Mouse (Mus musculus): ENCODE measurements around the gene Amn. TPM values are rescaled to one million over a fixed set of nuclear protein-coding genes. Genes with fewer than 3 reads are reported as not detected.

Gene Amn
- 0.63 and 0.95 TPM in 2 replicates for polyA plus RNA-seq (2016; fragmentation: Nextera tagmentation; extraction: Ambion mirVana)

GRCm38 (mm10) chr12:111270629-111271277, at the start of gene Amn:
Amn (plus strand) TSS chr12:111271095.
- no peak for ATAC-seq (ENCODE audit: low FRiP score)
- Histone ChIP-seq H3K4me2 (no peak within 1 kb of the TSS), H3K4me3 (replicated peaks) (no peak within 1 kb of the TSS), H3K9ac (no peak within 1 kb of the TSS), H3K4me1 (peaks cover 22% of the 10 kb centered on the region), H3K9me3 (no peaks in the 10 kb centered on the region), H3K27me3 (peaks cover 77% of the 10 kb centered on the region), H3K36me3 (replicated peaks) (no peaks in the 10 kb centered on the region; the same call in 1 of the 2 replicates), H3K27ac (no peak within 1 kb of the TSS)
- 38% methylated on average over 25 of the region's 25 CpGs for WGBS

- peaks cover 31% of the 10 kb centered on the region for H3K36me3 ChIP-seq (replicated peaks)
- no peaks in the 10 kb centered on the region for H3K9me3 ChIP-seq
- H3K27ac ChIP-seq, result no peak overlapping the region
- no peak overlapping the region for H3K4me2 ChIP-seq
- H3K9ac ChIP-seq, result no peak overlapping the region
- no peaks in the 10 kb centered on the region for H3K4me1 ChIP-seq
- 78% methylated on average over 10 of the region's 10 CpGs for WGBS
- H3K4me3 ChIP-seq (replicated peaks), result no peak overlapping the region
- no peak for ATAC-seq (ENCODE audit: low FRiP score)
- no peaks in the 10 kb centered on the region for H3K27me3 ChIP-seq
These were observed 45.6 kb upstream of the Amn start for GRCm38 (mm10) chr12:111225197-111225780.

- Histone ChIP-seq H3K36me3 (replicated peaks) (peaks cover 11% of the 10 kb centered on the region), H3K4me2 (no peak overlapping the region), H3K9me3 (no peaks in the 10 kb centered on the region), H3K27ac (no peak overlapping the region), H3K4me3 (replicated peaks) (no peak overlapping the region), H3K4me1 (no peaks in the 10 kb centered on the region), H3K9ac (no peak overlapping the region), H3K27me3 (no peaks in the 10 kb centered on the region)
- 81% methylated on average over 4 of the region's 4 CpGs for WGBS
- ATAC-seq (ENCODE audit: low FRiP score), result no peak
These were observed 43.5 kb upstream of the Amn start for GRCm38 (mm10) chr12:111227410-111227809.

GRCm38 (mm10) chr12:111228488-111228887, 42.4 kb upstream of the Amn start:
- ATAC-seq (ENCODE audit: low FRiP score), result no peak
- H3K9me3 ChIP-seq, result no peaks in the 10 kb centered on the region
- peaks cover 5% of the 10 kb centered on the region; the same call in 1 of the 2 replicates for H3K36me3 ChIP-seq (replicated peaks)
- no peaks in the 10 kb centered on the region for H3K4me1 ChIP-seq
- H3K27ac ChIP-seq, result no peak overlapping the region
- no peaks in the 10 kb centered on the region for H3K27me3 ChIP-seq
- no peak overlapping the region for H3K9ac ChIP-seq
- 95% methylated on average over 5 of the region's 5 CpGs for WGBS
- no peak overlapping the region for H3K4me2 ChIP-seq
- no peak overlapping the region for H3K4me3 ChIP-seq (replicated peaks)

GRCm38 (mm10) chr12:111230793-111231192, 40.1 kb upstream of the Amn start:
- H3K27ac ChIP-seq, result no peak overlapping the region
- H3K4me1 ChIP-seq, result no peaks in the 10 kb centered on the region
- no peaks in the 10 kb centered on the region for H3K27me3 ChIP-seq
- ATAC-seq (ENCODE audit: low FRiP score), result no peak
- H3K36me3 ChIP-seq (replicated peaks), result peaks cover 2% of the 10 kb centered on the region; the same call in 1 of the 2 replicates
- no peak overlapping the region for H3K4me3 ChIP-seq (replicated peaks)
- WGBS, result 94% methylated on average over 2 of the region's 2 CpGs
- no peak overlapping the region for H3K9ac ChIP-seq
- H3K4me2 ChIP-seq, result no peak overlapping the region
- H3K9me3 ChIP-seq, result no peaks in the 10 kb centered on the region

- ATAC-seq (ENCODE audit: low FRiP score), result no peak
- H3K27me3 ChIP-seq, result no peaks in the 10 kb centered on the region
- WGBS, result 94% methylated on average over 4 of the region's 4 CpGs
These were observed 37.1 kb upstream of the Amn start for GRCm38 (mm10) chr12:111233798-111234197.

GRCm38 (mm10) chr12:111234383-111234782, 36.5 kb upstream of the Amn start:
- WGBS, result 84% methylated on average over 9 of the region's 9 CpGs
- Histone ChIP-seq H3K27ac (no peak overlapping the region), H3K9me3 (no peaks in the 10 kb centered on the region), H3K4me3 (replicated peaks) (no peak overlapping the region), H3K36me3 (replicated peaks) (peaks cover 19% of the 10 kb centered on the region), H3K9ac (no peak overlapping the region), H3K4me1 (no peaks in the 10 kb centered on the region), H3K4me2 (no peak overlapping the region), H3K27me3 (no peaks in the 10 kb centered on the region)
- no peak for ATAC-seq (ENCODE audit: low FRiP score)

More at GRCm38 (mm10) chr12:111233798-111234197, 37.1 kb upstream of the Amn start:
- Histone ChIP-seq H3K4me3 (replicated peaks) (no peak overlapping the region), H3K9me3 (no peaks in the 10 kb centered on the region), H3K4me1 (no peaks in the 10 kb centered on the region), H3K9ac (no peak overlapping the region), H3K4me2 (no peak overlapping the region), H3K36me3 (replicated peaks) (peaks cover 15% of the 10 kb centered on the region), H3K27ac (no peak overlapping the region)

GRCm38 (mm10) chr12:111235631-111236030, 35.3 kb upstream of the Amn start:
- Histone ChIP-seq H3K9me3 (no peaks in the 10 kb centered on the region), H3K4me3 (replicated peaks) (no peak overlapping the region), H3K4me1 (no peaks in the 10 kb centered on the region), H3K9ac (no peak overlapping the region), H3K27ac (no peak overlapping the region), H3K36me3 (replicated peaks) (peaks cover 23% of the 10 kb centered on the region), H3K27me3 (no peaks in the 10 kb centered on the region), H3K4me2 (no peak overlapping the region)
- ATAC-seq (ENCODE audit: low FRiP score), result no peak
- 92% methylated on average over 6 of the region's 6 CpGs for WGBS

GRCm38 (mm10) chr12:111237611-111238188, 33.2 kb upstream of the Amn start:
- ATAC-seq (ENCODE audit: low FRiP score), result no peak
- Histone ChIP-seq H3K4me2 (no peak overlapping the region), H3K9ac (no peak overlapping the region), H3K36me3 (replicated peaks) (peaks cover 24% of the 10 kb centered on the region), H3K4me1 (no peaks in the 10 kb centered on the region), H3K9me3 (no peaks in the 10 kb centered on the region), H3K27ac (no peak overlapping the region), H3K27me3 (no peaks in the 10 kb centered on the region), H3K4me3 (replicated peaks) (no peak overlapping the region)
- WGBS, result 93% methylated on average over 16 of the region's 16 CpGs

- Histone ChIP-seq H3K4me1 (no peaks in the 10 kb centered on the region), H3K27ac (no peak overlapping the region), H3K4me2 (no peak overlapping the region), H3K9me3 (no peaks in the 10 kb centered on the region), H3K4me3 (replicated peaks) (no peak overlapping the region), H3K36me3 (replicated peaks) (peaks cover 30% of the 10 kb centered on the region), H3K27me3 (no peaks in the 10 kb centered on the region), H3K9ac (no peak overlapping the region)
- WGBS, result 91% methylated on average over 5 of the region's 5 CpGs
- no peak for ATAC-seq (ENCODE audit: low FRiP score)
These were observed 32.5 kb upstream of the Amn start for GRCm38 (mm10) chr12:111238345-111238744.

GRCm38 (mm10) chr12:111238778-111239177, 32.1 kb upstream of the Amn start:
- Histone ChIP-seq H3K4me1 (no peaks in the 10 kb centered on the region), H3K9me3 (no peaks in the 10 kb centered on the region), H3K9ac (no peak overlapping the region), H3K27me3 (no peaks in the 10 kb centered on the region), H3K27ac (no peak overlapping the region), H3K4me2 (no peak overlapping the region), H3K36me3 (replicated peaks) (peaks cover 34% of the 10 kb centered on the region), H3K4me3 (replicated peaks) (no peak overlapping the region)
- WGBS, result 54% methylated on average over 4 of the region's 4 CpGs
- no peak for ATAC-seq (ENCODE audit: low FRiP score)

GRCm38 (mm10) chr12:111239930-111240329, 31.0 kb upstream of the Amn start:
- Histone ChIP-seq H3K27me3 (no peaks in the 10 kb centered on the region), H3K4me1 (no peaks in the 10 kb centered on the region), H3K36me3 (replicated peaks) (peaks cover 44% of the 10 kb centered on the region), H3K4me2 (no peak overlapping the region), H3K4me3 (replicated peaks) (no peak overlapping the region), H3K27ac (no peak overlapping the region), H3K9me3 (no peaks in the 10 kb centered on the region), H3K9ac (no peak overlapping the region)
- 92% methylated on average over 10 of the region's 10 CpGs for whole genome bisulfite sequencing
- ATAC-seq (ENCODE audit: low FRiP score), result no peak

- no peak for ATAC-seq (ENCODE audit: low FRiP score)
- peaks cover 51% of the 10 kb centered on the region for H3K36me3 ChIP-seq (replicated peaks)
- H3K4me2 ChIP-seq, result no peak overlapping the region
- no peak overlapping the region for H3K4me3 ChIP-seq (replicated peaks)
- no peak overlapping the region for H3K27ac ChIP-seq
- H3K27me3 ChIP-seq, result no peaks in the 10 kb centered on the region
- no peaks in the 10 kb centered on the region for H3K9me3 ChIP-seq
- 93% methylated on average over 6 of the region's 6 CpGs for WGBS
- H3K4me1 ChIP-seq, result no peaks in the 10 kb centered on the region
- no peak overlapping the region for H3K9ac ChIP-seq
These were observed 29.0 kb upstream of the Amn start for GRCm38 (mm10) chr12:111241916-111242315.

Measured in forebrain, embryonic 12.5 days (tissue).